Mouse (Mus musculus): ENCODE data around the gene Ptprd. TPM values are rescaled to one million over a fixed set of nuclear protein-coding genes. Genes with fewer than 3 reads are reported as not detected.

Ptprd gene
- polyA plus RNA-seq, 2 experiments, result 48.6 to 50.4 TPM

- ATAC-seq (ENCODE audit: low FRiP score, low read depth), result peak; percentile 50; the same call in 1 of the 2 replicates
Observed at GRCm38 (mm10) chr4:77077607-77078006, 1134.2 kb downstream of the Ptprd start.

DNA sequence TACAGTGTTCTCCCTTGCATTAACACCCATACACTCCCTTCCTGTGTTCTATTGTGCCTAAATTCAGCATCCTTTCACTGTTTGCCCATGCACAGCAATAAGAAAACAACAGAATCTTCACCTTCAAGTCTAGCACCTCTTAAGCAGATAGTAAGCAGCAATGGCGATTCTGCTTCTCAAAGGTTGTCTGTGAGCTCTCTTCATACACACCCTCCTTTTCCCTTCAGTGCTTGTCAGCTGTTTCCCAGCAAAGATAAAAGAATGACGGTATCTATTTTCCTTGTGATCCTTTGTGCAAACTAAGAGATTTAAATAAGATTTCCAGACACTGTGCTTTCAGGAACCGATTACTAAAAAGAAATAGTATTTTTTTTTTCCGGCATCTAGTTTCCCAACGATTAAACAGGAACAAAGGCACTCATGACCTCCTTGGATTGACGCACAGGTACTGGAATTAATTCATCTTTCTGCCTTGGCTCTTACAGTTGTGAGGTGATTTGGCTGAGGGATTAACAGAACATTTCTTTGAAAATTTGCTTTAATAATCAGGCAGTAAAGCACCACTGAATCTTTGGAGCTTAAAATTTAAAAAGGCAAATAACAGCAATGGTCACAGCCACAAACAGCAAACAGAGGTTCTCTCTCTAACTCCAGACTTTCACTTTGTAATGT, 1161.1 kb downstream of the Ptprd start:
- TF ChIP-seq POLR2A (IDR thresholded peaks at IDR 0.05; ENCODE audit: borderline replicate concordance, extremely low read depth, insufficient read depth, insufficient read length), result no peak
- no peaks in the 10 kb centered on the region for H3K27me3 ChIP-seq (ENCODE audit: control insufficient read depth, insufficient read depth, low read length)
- H3K4me2 ChIP-seq (replicated peaks; ENCODE audit: low read depth, low read length, severe bottlenecking), result no peak overlapping the region
- no peaks in the 10 kb centered on the region for H3K9me3 ChIP-seq (ENCODE audit: control insufficient read depth, low read length)
- no peak overlapping the region for H3K9ac ChIP-seq (ENCODE audit: low read depth, low read length, severe bottlenecking)
- H3K27ac ChIP-seq (replicated peaks; ENCODE audit: low read depth, low read length), result no peak overlapping the region
- no peaks in the 10 kb centered on the region for H3K36me3 ChIP-seq (ENCODE audit: control insufficient read depth, insufficient read depth, low read length)
- no peak overlapping the region for H3K4me3 ChIP-seq (replicated peaks; ENCODE audit: low read length)
- ATAC-seq (ENCODE audit: low FRiP score, low read depth) (no peak), DNase-seq (ENCODE audit: low spot score) (no peak)
- no peaks in the 10 kb centered on the region for H3K4me1 ChIP-seq (ENCODE audit: control insufficient read depth, insufficient read depth, low read length)
- WGBS, result 76% methylated on average over 6 of the region's 6 CpGs

More at GRCm38 (mm10) chr4:77077607-77078006, 1134.2 kb downstream of the Ptprd start:
- WGBS, result 78% methylated on average over 4 of the region's 4 CpGs
- H3K9me3 ChIP-seq (ENCODE audit: control insufficient read depth, low read length), result no peaks in the 10 kb centered on the region
- no peak overlapping the region for H3K4me3 ChIP-seq (replicated peaks; ENCODE audit: low read length)
- TF ChIP-seq POLR2A (IDR thresholded peaks at IDR 0.05; ENCODE audit: borderline replicate concordance, extremely low read depth, insufficient read depth, insufficient read length), result no peak
- H3K9ac ChIP-seq (ENCODE audit: low read depth, low read length, severe bottlenecking), result no peak overlapping the region
- no peak overlapping the region for H3K4me2 ChIP-seq (replicated peaks; ENCODE audit: low read depth, low read length, severe bottlenecking)
- H3K27ac ChIP-seq (replicated peaks; ENCODE audit: low read depth, low read length), result no peak overlapping the region
- H3K36me3 ChIP-seq (ENCODE audit: control insufficient read depth, insufficient read depth, low read length), result no peaks in the 10 kb centered on the region
- no peaks in the 10 kb centered on the region for H3K27me3 ChIP-seq (ENCODE audit: control insufficient read depth, insufficient read depth, low read length)
- peak; percentile 31 for DNase-seq (ENCODE audit: low spot score)
- no peaks in the 10 kb centered on the region for H3K4me1 ChIP-seq (ENCODE audit: control insufficient read depth, insufficient read depth, low read length)

GRCm38 (mm10) chr4:77004483-77004882, 1207.3 kb downstream of the Ptprd start:
- WGBS, result 81% methylated on average over 1 of the region's 1 CpGs
- no peak overlapping the region for H3K4me2 ChIP-seq (replicated peaks; ENCODE audit: low read depth, low read length, severe bottlenecking)
- TF ChIP-seq POLR2A (IDR thresholded peaks at IDR 0.05; ENCODE audit: borderline replicate concordance, extremely low read depth, insufficient read depth, insufficient read length), result no peak
- H3K9ac ChIP-seq (ENCODE audit: low read depth, low read length, severe bottlenecking), result no peak overlapping the region
- no peak overlapping the region for H3K4me3 ChIP-seq (replicated peaks; ENCODE audit: low read length)
- H3K36me3 ChIP-seq (ENCODE audit: control insufficient read depth, insufficient read depth, low read length), result no peaks in the 10 kb centered on the region
- H3K27me3 ChIP-seq (ENCODE audit: control insufficient read depth, insufficient read depth, low read length), result no peaks in the 10 kb centered on the region
- no peak overlapping the region for H3K27ac ChIP-seq (replicated peaks; ENCODE audit: low read depth, low read length)
- DNase-seq (ENCODE audit: low spot score) (no peak), ATAC-seq (ENCODE audit: low FRiP score, low read depth) (no peak)
- no peaks in the 10 kb centered on the region for H3K9me3 ChIP-seq (ENCODE audit: control insufficient read depth, low read length)
- H3K4me1 ChIP-seq (ENCODE audit: control insufficient read depth, insufficient read depth, low read length), result no peaks in the 10 kb centered on the region

GRCm38 (mm10) chr4:76996172-76996571, 1215.6 kb downstream of the Ptprd start:
- Histone ChIP-seq H3K9ac (ENCODE audit: low read depth, low read length, severe bottlenecking) (no peak overlapping the region), H3K4me1 (ENCODE audit: control insufficient read depth, insufficient read depth, low read length) (no peaks in the 10 kb centered on the region), H3K27me3 (ENCODE audit: control insufficient read depth, insufficient read depth, low read length) (no peaks in the 10 kb centered on the region), H3K9me3 (ENCODE audit: control insufficient read depth, low read length) (no peaks in the 10 kb centered on the region), H3K4me3 (replicated peaks; ENCODE audit: low read length) (no peak overlapping the region), H3K4me2 (replicated peaks; ENCODE audit: low read depth, low read length, severe bottlenecking) (no peak overlapping the region), H3K27ac (replicated peaks; ENCODE audit: low read depth, low read length) (no peak overlapping the region), H3K36me3 (ENCODE audit: control insufficient read depth, insufficient read depth, low read length) (no peaks in the 10 kb centered on the region)
- ATAC-seq (ENCODE audit: low FRiP score, low read depth), result no peak
- 89% methylated on average over 4 of the region's 4 CpGs for WGBS
- DNase-seq (ENCODE audit: low spot score), result no peak
- no peak for TF ChIP-seq POLR2A (IDR thresholded peaks at IDR 0.05; ENCODE audit: borderline replicate concordance, extremely low read depth, insufficient read depth, insufficient read length)

DNA sequence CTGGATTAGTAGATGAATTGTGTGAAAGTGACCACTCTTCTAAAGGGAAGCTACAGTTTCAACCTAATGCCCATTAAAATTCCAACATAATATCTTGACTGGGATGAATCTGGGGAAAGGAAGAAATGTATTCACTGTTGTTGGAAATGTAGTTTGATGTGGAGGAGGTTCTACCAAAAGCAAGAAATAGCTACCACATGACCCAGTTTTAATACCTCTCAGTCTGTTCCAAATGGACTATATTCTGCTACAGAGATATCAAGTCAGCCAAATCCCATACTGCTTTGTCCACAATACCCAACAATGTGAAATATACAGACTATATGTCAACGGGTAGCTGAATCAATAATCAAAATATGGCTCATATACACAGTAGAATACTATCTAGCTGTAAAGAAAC, 1221.8 kb downstream of the Ptprd start:
- Histone ChIP-seq H3K9me3 (ENCODE audit: control insufficient read depth, low read length) (no peaks in the 10 kb centered on the region), H3K4me3 (replicated peaks; ENCODE audit: low read length) (no peak overlapping the region), H3K9ac (ENCODE audit: low read depth, low read length, severe bottlenecking) (no peak overlapping the region), H3K4me2 (replicated peaks; ENCODE audit: low read depth, low read length, severe bottlenecking) (no peak overlapping the region), H3K27ac (replicated peaks; ENCODE audit: low read depth, low read length) (no peak overlapping the region), H3K4me1 (ENCODE audit: control insufficient read depth, insufficient read depth, low read length) (no peaks in the 10 kb centered on the region), H3K36me3 (ENCODE audit: control insufficient read depth, insufficient read depth, low read length) (no peaks in the 10 kb centered on the region), H3K27me3 (ENCODE audit: control insufficient read depth, insufficient read depth, low read length) (no peaks in the 10 kb centered on the region)
- DNase-seq (ENCODE audit: low spot score) (no peak), ATAC-seq (ENCODE audit: low FRiP score, low read depth) (no peak)
- no peak for TF ChIP-seq POLR2A (IDR thresholded peaks at IDR 0.05; ENCODE audit: borderline replicate concordance, extremely low read depth, insufficient read depth, insufficient read length)
- 94% methylated on average over 1 of the region's 1 CpGs for WGBS
